Mouse (Mus musculus) layer of hippocampus, adult 9-10 months (tissue): ENCODE measurements around the gene Ccdc117.
"Not testable (repeated sequence)": the region's sequence is repeated elsewhere in the genome, so short reads cannot be mapped to it uniquely, and the experiment has no call there.

Source experiments
- DNase-seq: peaks from one replicate; pipeline ENCODE4 v3.0.0; 2022; ENCODE audit warnings: low spot score

Ccdc117 gene

GRCm38 (mm10) chr11:5530717-5531116, 11.3 kb downstream of the Ccdc117 start:
- DNase-seq = no peak

GRCm38 (mm10) chr11:5530172-5530571, 11.8 kb downstream of the Ccdc117 start:
- no peak for DNase-seq

- no peak for DNase-seq
Observed at GRCm38 (mm10) chr11:5528841-5529240, 13.1 kb downstream of the Ccdc117 start.

GRCm38 (mm10) chr11:5527865-5528523, 14.0 kb downstream of the Ccdc117 start:
- DNase-seq = no peak

- DNase-seq = no peak
Observed at GRCm38 (mm10) chr11:5526573-5527439, 15.2 kb downstream of the Ccdc117 start.

- no peak for DNase-seq
Observed at GRCm38 (mm10) chr11:5525418-5525817, 16.6 kb downstream of the Ccdc117 start.

GRCm38 (mm10) chr11:5522798-5523415, 19.1 kb downstream of the Ccdc117 start:
- no peak for DNase-seq

GRCm38 (mm10) chr11:5521516-5522291, 20.3 kb downstream of the Ccdc117 start:
- peak; percentile 66 for DNase-seq

GRCm38 (mm10) chr11:5521266-5521515, 20.8 kb downstream of the Ccdc117 start:
- no peak for DNase-seq

- peak; percentile 98 for DNase-seq
Observed at GRCm38 (mm10) chr11:5520412-5521265, 21.3 kb downstream of the Ccdc117 start, which contains the start of gene Xbp1. TSS of gene Xbp1 (plus strand) at chr11:5520659.

GRCm38 (mm10) chr11:5519681-5520080, 22.3 kb downstream of the Ccdc117 start:
- DNase-seq = no peak

GRCm38 (mm10) chr11:5517346-5517745, 24.6 kb downstream of the Ccdc117 start:
- DNase-seq = no peak

GRCm38 (mm10) chr11:5516617-5517016, 25.4 kb downstream of the Ccdc117 start:
- DNase-seq = no peak

GRCm38 (mm10) chr11:5516151-5516550, 25.8 kb downstream of the Ccdc117 start:
- no peak for DNase-seq

GRCm38 (mm10) chr11:5515655-5516054, 26.3 kb downstream of the Ccdc117 start:
- DNase-seq = no peak

GRCm38 (mm10) chr11:5515196-5515595, 26.8 kb downstream of the Ccdc117 start:
- DNase-seq = no peak

- no peak for DNase-seq
Observed at GRCm38 (mm10) chr11:5514091-5514490, 27.9 kb downstream of the Ccdc117 start.

GRCm38 (mm10) chr11:5512961-5513360, 29.0 kb downstream of the Ccdc117 start:
- no peak for DNase-seq

GRCm38 (mm10) chr11:5512099-5512725, 29.8 kb downstream of the Ccdc117 start:
- DNase-seq = no peak

- DNase-seq = not testable (repeated sequence)
Observed at GRCm38 (mm10) chr11:5510686-5511085, 31.3 kb downstream of the Ccdc117 start.

GRCm38 (mm10) chr11:5510099-5510391, 31.9 kb downstream of the Ccdc117 start:
- DNase-seq = no peak
